Mouse (Mus musculus): ENCODE data around the gene Zfp59.

Zfp59 gene

GRCm38 (mm10) chr7:27860396-27861235 lies 22.2 kb downstream of the Zfp59 start:
- in situ Hi-C loops (cut with MboI; ENCODE audit: unreplicated experiment in 2 of 2), result loop anchor here (5.0 kb wide), 2 partner anchors 67 to 72 kb away; partner anchors contain the start of gene Zfp974 (in 1 of the 2)

- in situ Hi-C loops (cut with MboI; ENCODE audit: unreplicated experiment in 2 of 2), result loop anchor here (5.0 kb wide), 2 partner anchors 65 to 70 kb away; partner anchors contain the start of gene Zfp974 (in 1 of the 2)
Observed at GRCm38 (mm10) chr7:27862578-27862977, 24.2 kb downstream of the Zfp59 start.

- in situ Hi-C loops (cut with MboI; ENCODE audit: unreplicated experiment in 2 of 2), result no loop called here
Observed at GRCm38 (mm10) chr7:27881721-27882120, 43.3 kb downstream of the Zfp59 start.

GRCm38 (mm10) chr7:27900601-27901000 lies 62.2 kb downstream of the Zfp59 start:
- in situ Hi-C loops (cut with MboI; ENCODE audit: unreplicated experiment in 2 of 2), result no loop called here

GRCm38 (mm10) chr7:27905061-27905848 lies 66.8 kb downstream of the Zfp59 start:
- in situ Hi-C loops (cut with MboI; ENCODE audit: unreplicated experiment in 2 of 2), result no loop called here

Measured in v-Abl transformed pro-B cells (cell line).